Mouse (Mus musculus) E14TG2a.4 (cell line): ENCODE results near the gene Prkce.

Experiments used
- CTCF ChIP-seq: conservative IDR thresholded peaks from 2 replicates; pipeline ENCODE4 v1.5.1; 2014; ENCODE audit warnings: low read length
- NANOG ChIP-seq: IDR thresholded peaks from 2 replicates; pipeline ENCODE4 v1.6.1; 2014; ENCODE audit warnings: borderline replicate concordance, low read length, mixed read lengths
- POU5F1 ChIP-seq: IDR thresholded peaks from 2 replicates; pipeline ENCODE4 v1.6.1; 2014; ENCODE audit warnings: low read length, borderline replicate concordance

GRCm38 (mm10) chr17:86322840-86323239 is 155.3 kb downstream of the Prkce start:
- TF ChIP-seq CTCF (no peak), POU5F1 (no peak), NANOG (no peak)
